Mouse (Mus musculus) embryonic facial prominence, embryonic 12.5 days (tissue): ENCODE results near the gene Pgap1. TPM values are rescaled to one million over a fixed set of nuclear protein-coding genes. Genes with fewer than 3 reads are reported as not detected.

Experiments
- ATAC-seq: fragments of 200-750 bp; cut with Nextera tagmentation; 2 replicates; pipeline ENCODE4 v1.8.0; 2017; ENCODE audit not compliant: insufficient number of reproducible peaks, insufficient read depth, low FRiP score, low TSS enrichment
- H3K27ac ChIP-seq: fragments of 300-500 bp; sonication (generic); 2 replicates; pipeline ENCODE4 v1.5.1; 2016; ENCODE audit warnings: mild to moderate bottlenecking
- H3K27me3 ChIP-seq: fragments of 300-500 bp; sonication (generic); 2 replicates; pipeline ENCODE4 v1.6.1; 2016; ENCODE audit warnings: mild to moderate bottlenecking, moderate library complexity
- H3K36me3 ChIP-seq: fragments of 300-500 bp; sonication (generic); 2 replicates; pipeline ENCODE4 v1.6.1; 2016; ENCODE audit warnings: mild to moderate bottlenecking
- H3K4me1 ChIP-seq: fragments of 300-500 bp; sonication (generic); 2 replicates; pipeline ENCODE4 v1.6.1; 2016
- H3K4me2 ChIP-seq: fragments of 300-500 bp; sonication (generic); replicated peaks from 2 replicates; pipeline ENCODE4 v1.6.1; 2016; ENCODE audit warnings: mild to moderate bottlenecking, moderate library complexity
- H3K4me3 ChIP-seq: fragments of 300-500 bp; sonication (generic); 2 replicates; pipeline ENCODE4 v1.5.1; 2016; ENCODE audit warnings: mild to moderate bottlenecking
- H3K9ac ChIP-seq: fragments of 300-500 bp; sonication (generic); 2 replicates; pipeline ENCODE4 v1.6.1; 2016; ENCODE audit warnings: mild to moderate bottlenecking, moderate library complexity
- H3K9me3 ChIP-seq: fragments of 300-500 bp; sonication (generic); 2 replicates; pipeline ENCODE4 v1.6.1; 2016; ENCODE audit warnings: mild to moderate bottlenecking, moderate library complexity
- WGBS: fragments of 180-500 bp; shearing (Covaris S2); methylation state at CpG from one replicate; pipeline ENCODE4 v1.1.7; 2016; 5-methylcytosine and 5-hydroxymethylcytosine counted together
- polyA plus RNA-seq: library from polyadenylated mRNA; unstranded; fragments of >200 nt; fragmentation: Nextera tagmentation; extraction: Ambion mirVana; gene quantifications from 2 replicates; pipeline ENCODE4 v1.2.1, GENCODE M21; 2016

Gene Pgap1
- polyA plus RNA-seq, 1 experiment from 2014 or later: 6.4 TPM

- no peaks in the 10 kb centered on the region for H3K36me3 ChIP-seq
- H3K9ac ChIP-seq: no peak overlapping the region
- H3K27me3 ChIP-seq: no peaks in the 10 kb centered on the region
- no peak for ATAC-seq
- 51% methylated on average over 8 of the region's 8 CpGs for WGBS
- H3K27ac ChIP-seq: no peak overlapping the region
- no peak overlapping the region for H3K4me2 ChIP-seq
- H3K4me3 ChIP-seq: no peak overlapping the region
- H3K4me1 ChIP-seq: no peaks in the 10 kb centered on the region
- H3K9me3 ChIP-seq: no peaks in the 10 kb centered on the region
Observed at GRCm38 (mm10) chr1:54578358-54579184, 21.1 kb upstream of the Pgap1 start.

GRCm38 (mm10) chr1:54569102-54569501 is 11.6 kb upstream of the Pgap1 start:
- 83% methylated on average over 2 of the region's 2 CpGs for WGBS
- no peaks in the 10 kb centered on the region for H3K27me3 ChIP-seq
- no peak for ATAC-seq
- H3K4me2 ChIP-seq: no peak overlapping the region
- H3K9ac ChIP-seq: no peak overlapping the region
- no peaks in the 10 kb centered on the region for H3K9me3 ChIP-seq
- H3K4me3 ChIP-seq: no peak overlapping the region
- no peaks in the 10 kb centered on the region for H3K36me3 ChIP-seq
- H3K27ac ChIP-seq: no peak overlapping the region
- H3K4me1 ChIP-seq: no peaks in the 10 kb centered on the region

GRCm38 (mm10) chr1:54563923-54564322 is 6.4 kb upstream of the Pgap1 start:
- H3K27me3 ChIP-seq: no peaks in the 10 kb centered on the region
- no peak overlapping the region for H3K9ac ChIP-seq
- H3K27ac ChIP-seq: no peak overlapping the region
- no peak overlapping the region for H3K4me2 ChIP-seq
- H3K36me3 ChIP-seq: no peaks in the 10 kb centered on the region
- no peak overlapping the region for H3K4me3 ChIP-seq
- no peaks in the 10 kb centered on the region for H3K9me3 ChIP-seq
- no peaks in the 10 kb centered on the region for H3K4me1 ChIP-seq
- no peak for ATAC-seq
- WGBS: 84% methylated on average over 6 of the region's 6 CpGs

GRCm38 (mm10) chr1:54556586-54557221 is 780 bp downstream of the Pgap1 start:
- no peaks in the 10 kb centered on the region for H3K4me1 ChIP-seq
- WGBS: 3% methylated on average over 18 of the region's 18 CpGs
- H3K36me3 ChIP-seq: no peaks in the 10 kb centered on the region
- peak overlapping the region; percentile 74 for H3K9ac ChIP-seq
- peak overlapping the region; percentile 92 for H3K4me2 ChIP-seq
- no peak overlapping the region for H3K27ac ChIP-seq
- no peak for ATAC-seq
- peak overlapping the region; percentile 73 for H3K4me3 ChIP-seq
- H3K27me3 ChIP-seq: no peaks in the 10 kb centered on the region
- H3K9me3 ChIP-seq: no peaks in the 10 kb centered on the region

GRCm38 (mm10) chr1:54555364-54556140 is 1.9 kb downstream of the Pgap1 start:
- H3K27me3 ChIP-seq: no peaks in the 10 kb centered on the region
- no peak overlapping the region for H3K4me2 ChIP-seq
- no peak overlapping the region for H3K9ac ChIP-seq
- H3K9me3 ChIP-seq: no peaks in the 10 kb centered on the region
- H3K4me1 ChIP-seq: no peaks in the 10 kb centered on the region
- ATAC-seq: no peak
- 42% methylated on average over 4 of the region's 4 CpGs for WGBS
- no peaks in the 10 kb centered on the region for H3K36me3 ChIP-seq
- H3K4me3 ChIP-seq: no peak overlapping the region
- H3K27ac ChIP-seq: no peak overlapping the region

GRCm38 (mm10) chr1:54552621-54553020 is 4.9 kb downstream of the Pgap1 start:
- no peaks in the 10 kb centered on the region for H3K4me1 ChIP-seq
- H3K27me3 ChIP-seq: no peaks in the 10 kb centered on the region
- WGBS: 91% methylated on average over 2 of the region's 2 CpGs
- H3K9ac ChIP-seq: no peak overlapping the region
- no peak for ATAC-seq
- no peak overlapping the region for H3K4me2 ChIP-seq
- no peaks in the 10 kb centered on the region for H3K9me3 ChIP-seq
- H3K4me3 ChIP-seq: no peak overlapping the region
- no peaks in the 10 kb centered on the region for H3K36me3 ChIP-seq
- no peak overlapping the region for H3K27ac ChIP-seq

GRCm38 (mm10) chr1:54545200-54545599 is 12.3 kb downstream of the Pgap1 start:
- Histone ChIP-seq H3K36me3 (0 out of 2 replicates have a peak, but pooled peaks cover 5% of the 10 kb centered on the region), H3K27ac (no peak overlapping the region), H3K9me3 (no peaks in the 10 kb centered on the region), H3K4me2 (no peak overlapping the region), H3K27me3 (no peaks in the 10 kb centered on the region), H3K4me3 (no peak overlapping the region), H3K4me1 (no peaks in the 10 kb centered on the region), H3K9ac (no peak overlapping the region)
- ATAC-seq: no peak
- WGBS: 90% methylated on average over 9 of the region's 9 CpGs

GRCm38 (mm10) chr1:54542920-54543319 is 14.6 kb downstream of the Pgap1 start:
- no peaks in the 10 kb centered on the region for H3K27me3 ChIP-seq
- WGBS: 87% methylated on average over 2 of the region's 2 CpGs

GRCm38 (mm10) chr1:54531170-54531569 is 26.3 kb downstream of the Pgap1 start:
- 0 out of 2 replicates have a peak, but pooled peaks cover 4% of the 10 kb centered on the region for H3K36me3 ChIP-seq
- H3K4me3 ChIP-seq: no peak overlapping the region
- WGBS: 76% methylated on average over 6 of the region's 6 CpGs
- H3K27ac ChIP-seq: no peak overlapping the region
- no peaks in the 10 kb centered on the region for H3K9me3 ChIP-seq
- H3K27me3 ChIP-seq: no peaks in the 10 kb centered on the region
- no peaks in the 10 kb centered on the region for H3K4me1 ChIP-seq
- ATAC-seq: no peak
- H3K4me2 ChIP-seq: no peak overlapping the region
- H3K9ac ChIP-seq: no peak overlapping the region

More at GRCm38 (mm10) chr1:54542920-54543319, 14.6 kb downstream of the Pgap1 start:
- no peak overlapping the region for H3K4me2 ChIP-seq
- no peaks in the 10 kb centered on the region for H3K4me1 ChIP-seq
- no peaks in the 10 kb centered on the region for H3K9me3 ChIP-seq
- ATAC-seq: no peak
- peaks cover 12% of the 10 kb centered on the region; the same call in 1 of the 2 replicates for H3K36me3 ChIP-seq
- no peak overlapping the region for H3K27ac ChIP-seq
- H3K9ac ChIP-seq: no peak overlapping the region
- no peak overlapping the region for H3K4me3 ChIP-seq

- Histone ChIP-seq H3K9ac (no peak overlapping the region), H3K36me3 (no peaks in the 10 kb centered on the region), H3K4me2 (no peak overlapping the region), H3K4me1 (no peaks in the 10 kb centered on the region), H3K4me3 (no peak overlapping the region), H3K27me3 (no peaks in the 10 kb centered on the region), H3K27ac (no peak overlapping the region), H3K9me3 (no peaks in the 10 kb centered on the region)
- no peak for ATAC-seq
- WGBS: 85% methylated on average over 2 of the region's 2 CpGs
Observed at GRCm38 (mm10) chr1:54523717-54524116, 33.8 kb downstream of the Pgap1 start.

- no peaks in the 10 kb centered on the region for H3K27me3 ChIP-seq
- H3K27ac ChIP-seq: no peak overlapping the region
- H3K4me3 ChIP-seq: no peak overlapping the region
- H3K4me2 ChIP-seq: no peak overlapping the region
- no peak for ATAC-seq
- H3K4me1 ChIP-seq: no peaks in the 10 kb centered on the region
- H3K36me3 ChIP-seq: no peaks in the 10 kb centered on the region
- H3K9me3 ChIP-seq: no peaks in the 10 kb centered on the region
- H3K9ac ChIP-seq: no peak overlapping the region
- WGBS: 90% methylated on average over 5 of the region's 5 CpGs
Observed at GRCm38 (mm10) chr1:54520062-54520577, 37.4 kb downstream of the Pgap1 start.
